Mouse (Mus musculus) CD4-positive naive resting alpha-beta T cell, adult 57 days (primary cell): Measurements from ENCODE around the gene Gm8362. TPM values are rescaled to one million over a fixed set of nuclear protein-coding genes. Genes with fewer than 3 reads are reported as not detected.

Experiments
- total RNA-seq: library from RNA; stranded (reverse); gene quantifications from one replicate; pipeline ENCODE4 v1.2.4, GENCODE M21; 2023

Gm8362 gene
- total RNA-seq, result not detected

DNA sequence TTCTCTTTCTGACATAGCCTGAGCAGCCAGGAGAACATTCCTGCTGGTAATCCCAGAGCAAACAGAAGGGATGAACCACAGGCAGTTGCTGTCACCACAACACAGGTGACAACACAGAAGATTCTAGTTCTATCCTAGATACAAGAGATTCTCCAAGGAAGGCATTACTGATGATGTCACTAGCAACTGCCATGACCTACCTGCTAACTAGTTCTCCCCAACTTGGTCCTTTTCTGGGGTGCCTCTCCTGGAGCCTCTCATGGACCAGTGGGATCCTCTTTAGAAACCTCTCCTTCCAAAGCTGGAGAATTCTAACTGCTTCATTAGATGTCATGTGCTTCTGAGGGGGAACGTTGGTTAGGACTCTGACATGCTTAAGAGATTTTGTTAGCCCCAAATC is at the start of gene Gm8362:
Gm8362 (minus strand) TSS at position 101 of the 400 bp plus-strand sequence.

DNA sequence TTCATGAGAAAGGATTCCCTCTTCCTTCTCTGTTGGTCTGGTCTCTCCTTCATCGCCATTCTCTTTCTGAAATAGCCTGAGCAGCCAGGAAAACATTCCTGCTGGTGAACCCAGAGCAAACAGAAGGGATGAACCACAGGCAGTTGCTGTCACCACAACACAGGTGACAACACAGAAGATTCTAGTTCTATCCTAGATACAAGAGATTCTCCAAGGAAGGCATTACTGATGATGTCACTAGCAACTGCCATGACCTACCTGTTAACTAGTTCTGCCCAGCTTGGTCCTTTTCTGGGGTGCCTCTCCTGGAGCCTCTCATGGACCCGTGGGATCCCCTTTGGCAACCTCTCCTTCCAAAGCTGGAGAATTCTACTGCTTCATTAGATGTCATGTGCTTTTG is 32.0 kb downstream of the Gm8362 start, which contains the start of gene Gm3636:
Gm3636 (minus strand) TSS at position 101 of the 400 bp plus-strand sequence.

DNA sequence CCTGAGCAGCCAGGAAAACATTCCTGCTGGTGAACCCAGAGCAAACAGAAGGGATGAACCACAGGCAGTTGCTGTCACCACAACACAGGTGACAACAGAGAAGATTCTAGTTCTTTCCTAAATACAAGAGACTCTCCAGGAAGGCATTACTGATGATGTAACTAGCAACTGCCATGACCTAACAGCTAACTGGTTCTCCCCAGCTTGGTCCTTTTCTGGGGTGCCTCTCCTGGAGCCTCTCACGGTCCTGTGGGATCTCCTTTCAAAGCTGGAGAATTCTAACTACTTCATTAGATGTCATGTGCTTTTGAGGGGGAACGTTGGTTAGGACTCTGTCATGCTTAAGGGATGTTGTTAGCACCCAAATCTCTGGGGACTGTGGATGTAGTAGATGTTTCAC is 54.1 kb downstream of the Gm8362 start, which contains the start of gene Gm8050:
Gm8050 (minus strand) TSS at position 101 of the 400 bp plus-strand sequence.

Other genes starting within 250 kb of the Gm8362 start
- gene Gm8356, start 237.1 kb downstream of the Gm8362 start, total RNA-seq, result not detected
- not detected for gene Gm3629, start 183.8 kb downstream of the Gm8362 start, total RNA-seq
- gene Gm3460, start 152.0 kb downstream of the Gm8362 start, total RNA-seq, result not detected
- not detected for gene Gm10251, start 90.2 kb downstream of the Gm8362 start, total RNA-seq
- gene Gm8050, start 54.2 kb downstream of the Gm8362 start, total RNA-seq, result not detected
- 1.5 TPM for gene Gm3636, start 32.1 kb downstream of the Gm8362 start, total RNA-seq
- gene Gm3642, start 65.9 kb upstream of the Gm8362 start, total RNA-seq, result not detected
- not detected for gene Gm3667, start 115.6 kb upstream of the Gm8362 start, total RNA-seq
- gene Gm6356, start 199.4 kb upstream of the Gm8362 start, total RNA-seq, result not detected